Mouse (Mus musculus) olfactory bulb, adult 2 months (tissue): ENCODE measurements around the gene Tbcc.

Experiments used
- CTCF ChIP-seq: fragments of 200-500 bp; IDR thresholded peaks from 2 replicates; pipeline ENCODE4 v1.5.1; 2012; ENCODE audit warnings: low read depth, mild to moderate bottlenecking, low read length, moderate library complexity; ENCODE audit not compliant: insufficient read depth
- POLR2A ChIP-seq: fragments of 200-500 bp; IDR thresholded peaks from 2 replicates; pipeline ENCODE4 v1.6.1; 2012; ENCODE audit warnings: mild to moderate bottlenecking, low read depth, low read length, moderate library complexity; ENCODE audit not compliant: insufficient read depth

DNA sequence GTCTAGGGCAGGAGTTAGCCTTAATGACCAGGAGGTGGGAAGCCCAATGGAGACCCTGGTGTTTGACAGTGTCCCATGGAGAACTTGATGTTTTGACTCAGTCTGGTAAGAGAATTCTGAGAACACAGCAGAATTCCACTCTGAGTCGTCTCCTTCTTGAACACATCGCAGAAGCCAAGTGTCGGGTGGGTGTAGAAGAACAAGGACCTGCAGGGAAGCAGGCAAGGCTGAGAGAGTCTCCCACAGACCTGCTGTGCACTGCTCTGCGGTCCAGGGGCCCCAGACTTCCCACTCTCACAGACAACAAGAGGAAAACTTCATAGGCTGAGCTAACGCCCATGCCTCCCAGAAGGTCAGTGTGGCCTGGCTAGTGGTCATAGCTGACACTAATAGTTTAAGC lies 37.3 kb downstream of the Tbcc start:
- no peak for TF ChIP-seq POLR2A
- TF ChIP-seq CTCF = no peak
